Mouse (Mus musculus) G1E (cell line): Measurements from ENCODE around the gene Slx1b. TPM values are rescaled to one million over a fixed set of nuclear protein-coding genes. Genes with fewer than 3 reads are reported as not detected.

Source experiments
- ATAC-seq: 2 replicates; pipeline ENCODE4 v1.8.0; 2016; ENCODE audit warnings: mild to moderate bottlenecking; ENCODE audit not compliant: insufficient number of reproducible peaks, poor library complexity, low FRiP score, severe bottlenecking; ENCODE audit errors: extremely low read depth
- DNase-seq: peaks from one replicate; pipeline ENCODE4 v3.0.0; 2012; ENCODE audit warnings: low spot score
- H3K27me3 ChIP-seq: 2 replicates; pipeline ENCODE4 v1.6.1; 2012; ENCODE audit warnings: mild to moderate bottlenecking, low read length, inconsistent platforms; ENCODE audit not compliant: insufficient read depth
- H3K36me3 ChIP-seq: replicated peaks from 2 replicates; pipeline ENCODE3; 2012; ENCODE audit warnings: mild to moderate bottlenecking, inconsistent platforms
- H3K4me1 ChIP-seq: 2 replicates; pipeline ENCODE4 v1.6.1; 2012; ENCODE audit warnings: low read depth, low read length, inconsistent platforms, mixed read lengths; ENCODE audit not compliant: insufficient read depth
- H3K4me3 ChIP-seq: 2 replicates; pipeline ENCODE4 v1.5.1; 2012; ENCODE audit warnings: low read depth, mild to moderate bottlenecking, inconsistent platforms, low read length, moderate library complexity, mixed read lengths
- H3K9me3 ChIP-seq: replicated peaks from 2 replicates; pipeline ENCODE4 v1.6.1; 2012; ENCODE audit warnings: inconsistent platforms
- CTCF ChIP-seq: IDR thresholded peaks from 2 replicates; pipeline ENCODE4 v1.5.1; 2012; ENCODE audit warnings: low read depth, low read length, inconsistent platforms, mixed read lengths
- GATA1 ChIP-seq: IDR thresholded peaks from 2 replicates; pipeline ENCODE4 v1.6.1; 2012; ENCODE audit warnings: borderline replicate concordance, low read length, inconsistent platforms, mixed read lengths
- GATA2 ChIP-seq: IDR thresholded peaks from 2 replicates; pipeline ENCODE4 v1.6.1; 2012; ENCODE audit warnings: low read depth, low read length, inconsistent platforms, borderline replicate concordance
- POLR2AphosphoS5 ChIP-seq: IDR thresholded peaks from 2 replicates; pipeline ENCODE4 v1.6.1; 2012; ENCODE audit warnings: low read depth, low read length, inconsistent platforms; ENCODE audit not compliant: insufficient replicate concordance
- TAL1 ChIP-seq: conservative IDR thresholded peaks from 2 replicates; pipeline ENCODE4 v1.6.1; 2012; ENCODE audit warnings: low read depth, low read length, inconsistent platforms, mixed read lengths
- polyA plus RNA-seq: library from polyadenylated mRNA; stranded (reverse); fragments of >175 nt; gene quantifications from 2 replicates; pipeline ENCODE4 v1.2.3, GENCODE M21; 2012
- total RNA-seq, 2 experiments: library from RNA; stranded (forward) in 1 of 2; stranded (reverse) in 1 of 2; fragments of 200-1000 nt in 1 of 2; fragments of >200 nt in 1 of 2; fragmentation: Nextera tagmentation in 1 of 2; gene quantifications; 2 replicates each; pipeline ENCODE4 v1.2.3; 2014 to 2017

Gene Slx1b
- total and polyA plus RNA-seq, 3 experiments = 3.5 to 8.1 (median 4.5) TPM

DNA sequence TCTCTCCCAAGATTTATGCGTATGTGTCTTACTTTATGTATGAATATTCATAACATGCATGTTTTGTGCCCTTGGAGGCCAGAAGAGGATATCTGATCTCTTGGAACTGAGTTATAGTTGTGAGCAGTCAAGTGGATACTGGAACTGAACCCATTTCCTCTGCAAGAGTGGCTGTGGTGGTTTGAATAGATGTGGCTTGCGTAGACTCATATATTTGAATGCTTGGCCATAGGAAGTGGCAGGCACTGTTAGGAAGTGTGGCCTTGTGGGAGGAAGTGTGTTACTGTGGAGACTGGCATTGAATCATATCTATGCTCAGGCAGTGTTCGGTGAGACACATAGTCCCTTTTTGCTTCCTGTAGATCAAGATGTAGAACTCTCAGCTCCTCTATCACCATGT, 39.9 kb downstream of the Slx1b start:
- peaks cover 82% of the 10 kb centered on the region for H3K4me1 ChIP-seq
- no peak overlapping the region for H3K4me3 ChIP-seq
- no peaks in the 10 kb centered on the region for H3K27me3 ChIP-seq
- DNase-seq (no peak), ATAC-seq (no peak)
- no peaks in the 10 kb centered on the region for H3K9me3 ChIP-seq
- no peak for TF ChIP-seq GATA1
- no peak for TF ChIP-seq GATA2
- no peak for TF ChIP-seq CTCF
- no peak for TF ChIP-seq POLR2AphosphoS5
- TF ChIP-seq TAL1 = no peak
- peaks cover 41% of the 10 kb centered on the region for H3K36me3 ChIP-seq

- ATAC-seq (no peak), DNase-seq (no peak)
- Histone ChIP-seq H3K9me3 (no peaks in the 10 kb centered on the region), H3K4me1 (peaks cover 90% of the 10 kb centered on the region), H3K36me3 (peaks cover 37% of the 10 kb centered on the region), H3K4me3 (no peak overlapping the region), H3K27me3 (no peaks in the 10 kb centered on the region)
- TF ChIP-seq GATA2 (no peak), TAL1 (no peak), CTCF (no peak), GATA1 (no peak), POLR2AphosphoS5 (no peak)
Measured at GRCm38 (mm10) chr7:126653991-126654390, 41.6 kb downstream of the Slx1b start.

- TF ChIP-seq CTCF = no peak
- TF ChIP-seq GATA1 = no peak
- peak; percentile 86 for TF ChIP-seq TAL1
- no peak for TF ChIP-seq POLR2AphosphoS5
- peak; percentile 40; the same call in 1 of the 2 replicates for TF ChIP-seq GATA2
- ATAC-seq (peak; percentile 72), DNase-seq (peak; percentile 38)
- Histone ChIP-seq H3K36me3 (peaks cover 27% of the 10 kb centered on the region), H3K9me3 (no peaks in the 10 kb centered on the region), H3K4me1 (peaks cover 71% of the 10 kb centered on the region), H3K27me3 (no peaks in the 10 kb centered on the region), H3K4me3 (no peak overlapping the region)
Measured at GRCm38 (mm10) chr7:126650852-126651251, 44.7 kb downstream of the Slx1b start.

DNA sequence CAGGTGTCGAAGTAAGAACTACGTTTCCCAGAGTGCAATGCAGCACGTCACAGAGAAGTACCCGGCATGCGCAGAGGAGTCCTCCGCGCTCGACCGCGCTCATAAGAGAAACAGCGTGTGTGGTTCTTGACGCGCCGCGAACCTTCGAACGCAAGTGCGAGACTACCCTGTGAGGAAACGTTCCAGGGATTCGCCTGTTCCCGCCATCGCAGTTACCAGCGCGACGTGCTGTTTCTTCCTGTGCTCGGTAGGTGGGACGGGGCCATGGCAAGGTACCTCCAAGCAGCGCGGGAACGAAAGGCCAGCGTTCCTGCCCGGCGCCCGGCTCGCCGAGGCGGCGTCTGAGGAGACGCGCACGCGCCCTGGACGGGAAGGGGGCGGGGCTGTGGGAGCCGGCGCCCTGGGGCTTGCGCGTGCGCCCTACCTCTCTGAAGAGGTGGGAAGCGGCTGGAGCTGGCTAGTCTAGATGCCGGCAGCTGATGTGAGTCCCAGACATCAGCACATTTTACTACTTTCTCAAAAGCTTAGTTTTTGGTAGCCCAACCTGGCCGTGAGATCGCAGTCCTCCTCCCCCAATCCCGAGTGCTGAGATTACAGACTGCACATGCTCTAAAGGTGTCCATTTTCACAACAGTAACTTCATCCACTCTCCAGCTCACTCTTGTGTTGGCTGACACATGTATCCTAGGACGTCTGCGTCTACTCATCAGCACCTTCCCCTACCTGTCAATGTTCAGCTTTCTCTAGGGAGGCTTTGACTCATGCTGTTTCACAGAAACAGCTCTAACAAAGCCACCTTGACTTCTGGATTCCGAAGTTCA, 46.1 kb downstream of the Slx1b start, which contains the start of gene Sgf29:
TSS of gene Sgf29 (plus strand) at position 79 of the 821 bp plus-strand sequence.
- Histone ChIP-seq H3K27me3 (no peaks in the 10 kb centered on the region), H3K9me3 (no peaks in the 10 kb centered on the region), H3K36me3 (peaks cover 19% of the 10 kb centered on the region), H3K4me1 (peaks cover 60% of the 10 kb centered on the region), H3K4me3 (peak within 1 kb of the TSS; percentile 83)
- peak; percentile 47; the same call in 1 of the 2 replicates for ATAC-seq
- DNase-seq = peak; percentile 82
- TF ChIP-seq GATA1 (no peak), POLR2AphosphoS5 (no peak), TAL1 (no peak), CTCF (no peak), GATA2 (no peak)

GRCm38 (mm10) chr7:126648486-126648885, 47.1 kb downstream of the Slx1b start:
- ATAC-seq (no peak), DNase-seq (no peak)
- Histone ChIP-seq H3K27me3 (no peaks in the 10 kb centered on the region), H3K9me3 (no peaks in the 10 kb centered on the region), H3K4me3 (peak overlapping the region; percentile 83; the same call in 1 of the 2 replicates), H3K4me1 (peaks cover 54% of the 10 kb centered on the region), H3K36me3 (peaks cover 14% of the 10 kb centered on the region)
- no peak for TF ChIP-seq TAL1
- TF ChIP-seq GATA1 = no peak
- no peak for TF ChIP-seq POLR2AphosphoS5
- TF ChIP-seq GATA2 = no peak
- TF ChIP-seq CTCF = no peak

DNA sequence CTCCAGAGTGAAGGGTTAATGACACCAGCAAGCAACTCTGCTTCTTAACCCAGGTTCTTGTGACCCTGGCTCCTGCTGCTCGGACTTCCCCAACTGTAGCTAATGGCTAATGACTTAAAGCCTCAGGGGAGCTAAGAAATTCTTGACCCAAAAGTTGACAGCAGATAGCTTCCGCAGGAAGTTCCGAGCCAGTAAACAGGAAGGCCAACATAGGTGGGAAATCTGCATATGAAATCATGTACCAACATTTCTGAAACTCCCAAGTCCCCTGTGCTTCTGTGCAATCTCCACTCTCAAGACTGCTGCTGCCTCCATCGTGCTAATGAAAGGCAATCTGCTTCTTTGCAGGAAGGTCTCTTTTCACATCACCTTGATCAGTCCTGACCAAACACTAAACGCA, 49.9 kb downstream of the Slx1b start:
- ATAC-seq (no peak), DNase-seq (no peak)
- H3K27me3 ChIP-seq = no peaks in the 10 kb centered on the region
- H3K4me1 ChIP-seq = peaks cover 32% of the 10 kb centered on the region
- no peaks in the 10 kb centered on the region for H3K36me3 ChIP-seq
- H3K4me3 ChIP-seq = no peak overlapping the region
- TF ChIP-seq TAL1 (no peak), POLR2AphosphoS5 (no peak), GATA2 (no peak), CTCF (no peak), GATA1 (no peak)
- no peaks in the 10 kb centered on the region for H3K9me3 ChIP-seq
